8 mouse cellular contexts compared by ENCODE assay signal in the genomic region with DNA sequence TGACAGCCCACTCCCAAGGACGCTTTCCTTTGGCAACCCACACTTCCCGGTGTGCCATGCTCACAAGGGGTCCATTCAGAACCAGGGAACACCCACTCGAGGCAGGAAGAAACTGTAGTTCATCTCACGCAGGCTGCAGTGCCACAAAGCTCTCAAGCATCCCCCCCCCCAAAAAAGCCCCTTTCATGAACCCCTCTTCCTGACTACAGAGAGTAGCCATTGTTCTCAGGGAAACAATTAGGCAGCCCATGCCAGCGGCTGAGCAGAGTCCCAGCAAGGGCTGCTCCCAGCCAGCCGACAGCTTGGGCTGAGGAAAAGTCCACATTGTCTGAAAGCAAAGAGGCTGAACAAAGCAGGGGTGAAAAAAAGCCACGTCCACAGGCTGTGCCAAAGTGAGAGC. TPM values are rescaled to one million over a fixed set of nuclear protein-coding genes. Genes with fewer than 3 reads are reported as not detected.
DNase-seq lines count a peak whose midpoint lies in the region; ATAC-seq lines count a peak whose summit lies in the region.

No protein-coding gene starts in this region.

- peak overlapping the region; percentile 73 for H3K27ac ChIP-seq in heart, embryonic 13.5 days (replicated peaks)
- H3K27ac ChIP-seq in midbrain, embryonic 16.5 days (ENCODE audit: low read length) = peak overlapping the region; percentile 73

- H3K4me1 ChIP-seq in heart, embryonic 13.5 days = peaks cover 28% of the 10 kb centered on the region
- peaks cover 17% of the 10 kb centered on the region for H3K4me1 ChIP-seq in midbrain, embryonic 16.5 days (ENCODE audit: control insufficient read depth, insufficient read depth, low read length)

- no peak for DNase-seq in heart, postnatal 36 days
- peak; percentile 39 for DNase-seq in embryo, embryonic 9.5 days (ENCODE audit: extremely low spot score)
- peak; percentile 44 for DNase-seq in heart, postnatal 4 days
- DNase-seq in T-cell, adult 2 months (ENCODE audit: low spot score) = no peak
- no peak for DNase-seq in yolk sac, embryonic 10.5 days (ENCODE audit: low spot score)
- DNase-seq in cerebellum, adult 9-10 months = no peak

- no peak overlapping the region for H3K4me2 ChIP-seq in heart, embryonic 13.5 days
- peak overlapping the region; percentile 19; the same call in 1 of the 2 replicates for H3K4me2 ChIP-seq in midbrain, embryonic 16.5 days (ENCODE audit: low read length)

- peak overlapping the region; percentile 62 for H3K9ac ChIP-seq in heart, embryonic 13.5 days
- 0 out of 2 replicates have a peak overlapping the region, but pooled peaks have one; percentile 16 for H3K9ac ChIP-seq in midbrain, embryonic 16.5 days (ENCODE audit: low read depth, low read length)

- peaks cover 55% of the 10 kb centered on the region for H3K36me3 ChIP-seq in heart, embryonic 13.5 days
- H3K36me3 ChIP-seq in midbrain, embryonic 16.5 days (ENCODE audit: control insufficient read depth, insufficient read depth, low read length) = peaks cover 14% of the 10 kb centered on the region

- ATAC-seq in heart, embryonic 13.5 days (ENCODE audit: extremely low read depth, insufficient number of reproducible peaks, low FRiP score, low TSS enrichment) = no peak
- ATAC-seq in midbrain, embryonic 16.5 days = peak; percentile 68; the same call in 1 of the 2 replicates

- no peak overlapping the region for H3K4me3 ChIP-seq in heart, embryonic 13.5 days
- no peak overlapping the region for H3K4me3 ChIP-seq in midbrain, embryonic 16.5 days (ENCODE audit: low read depth, low read length)

- no peaks in the 10 kb centered on the region for H3K9me3 ChIP-seq in heart, embryonic 13.5 days
- no peaks in the 10 kb centered on the region for H3K9me3 ChIP-seq in midbrain, embryonic 16.5 days (replicated peaks; ENCODE audit: control insufficient read depth, low read length, poor library complexity, severe bottlenecking)

- 49% methylated on average over 7 of the region's 7 CpGs for WGBS in heart, embryonic 13.5 days
- 8% methylated on average over 7 of the region's 7 CpGs for WGBS in midbrain, embryonic 16.5 days

- intact Hi-C loops in heart, postnatal 36 days (cut with DNase I) = loop anchor here (2.0 kb wide), 1 partner anchor 26 kb away; no protein-coding TSS in a partner anchor

- H3K27me3 ChIP-seq in heart, embryonic 13.5 days (replicated peaks) = no peaks in the 10 kb centered on the region
- no peaks in the 10 kb centered on the region for H3K27me3 ChIP-seq in midbrain, embryonic 16.5 days (ENCODE audit: control insufficient read depth, insufficient read depth, low read depth, low read length)

RNA-seq across cellular contexts. Expression of a gene that starts 22.9 kb away (rescaled TPM):
- 0.32 and 0.36 TPM in 2 replicates for polyA plus RNA-seq in heart, embryonic 13.5 days (2015; fragmentation: Nextera tagmentation; extraction: Ambion mirVana)
- under 1 TPM in 1 of 2 experiments, not detected in 1; 0.03 TPM for total RNA-seq in heart, postnatal 36 days (2021)
- total RNA-seq in heart, postnatal 4 days (2021) = under 1 TPM; 0.07 to 0.11 TPM
- 8.6 and 10.1 TPM in 2 replicates for polyA plus RNA-seq in midbrain, embryonic 16.5 days (2015; fragmentation: Nextera tagmentation; extraction: Ambion mirVana)

RNA-seq across cellular contexts. Expression of a gene that starts 50.7 kb away (rescaled TPM):
- polyA plus RNA-seq in heart, embryonic 13.5 days (2015; fragmentation: Nextera tagmentation; extraction: Ambion mirVana) = 136 and 138 TPM in 2 replicates
- 100 to 1,000 TPM; 320 to 353 TPM for total RNA-seq in heart, postnatal 36 days (2021)
- 100 to 1,000 TPM; 307 to 326 TPM for total RNA-seq in heart, postnatal 4 days (2021)
- polyA plus RNA-seq in midbrain, embryonic 16.5 days (2015; fragmentation: Nextera tagmentation; extraction: Ambion mirVana) = 67.9 and 79.5 TPM in 2 replicates

Comparison
In these comparisons a context has a peak if more than half of its experiments do, and no peak if none do; other contexts are left out.
1. DNase-seq: peak in embryo, embryonic 9.5 days (single experiment) and heart, postnatal 4 days (single experiment); none in heart, postnatal 36 days (0 of 2), T-cell, adult 2 months (single experiment), yolk sac, embryonic 10.5 days (single experiment) and cerebellum, adult 9-10 months (single experiment).